ENCODE assay signal across 11 mouse cellular contexts in genomic region chr17:66512202-66512956, GRCm38 (mm10). TPM values are rescaled to one million over a fixed set of nuclear protein-coding genes. Genes with fewer than 3 reads are reported as not detected.
DNase-seq lines count a peak whose midpoint lies in the region; ATAC-seq and TF ChIP-seq lines count a peak whose summit lies in the region.
"Had no signal": no experiment of that assay in that cellular context is flagged by ENCODE, and none has a peak within 500 bp of the region (broad histone marks: within the 10 kb centered on the region; RNA-seq: fewer than 3 reads in every experiment).

No protein-coding gene starts in this region.

- peaks cover 11% of the 10 kb centered on the region; the same call in 1 of the 2 replicates for H3K4me1 ChIP-seq in lung, embryonic 14.5 days (ENCODE audit: insufficient read depth)
- H3K4me1 ChIP-seq in lung, adult 2 months (ENCODE audit: control insufficient read depth, insufficient read depth, low read length): peaks cover 25% of the 10 kb centered on the region
- peaks cover 0 to under 1% of the 10 kb centered on the region in 2 experiments; a peak in 1 of 4 replicates for H3K4me1 ChIP-seq in MEL (ENCODE audit: control insufficient read depth in 1 of 2, insufficient read depth in 2 of 2, low read length in 2 of 2)
- H3K4me1 ChIP-seq in liver, postnatal 0 days (ENCODE audit: insufficient read depth): no peaks in the 10 kb centered on the region; the same call in 1 of the 2 replicates

- H3K4me2 ChIP-seq in lung, embryonic 14.5 days: no peak overlapping the region
- peak overlapping the region; percentile 34; the same call in 1 of the 2 replicates for H3K4me2 ChIP-seq in liver, postnatal 0 days (ENCODE audit: low read depth, low read length)

- no peak for TF ChIP-seq EP300 in MEL (IDR thresholded peaks at IDR 0.05; ENCODE audit: low read depth in 1 of 2, low read length in 2 of 2)
- no peak for TF ChIP-seq EP300 in liver, postnatal 0 days (IDR thresholded peaks at IDR 0.05; ENCODE audit: low read depth)

- ATAC-seq in cerebellum, adult (ENCODE audit: insufficient number of reproducible peaks, low FRiP score, low TSS enrichment): no peak
- peak; percentile 14; the same call in 1 of the 2 replicates for ATAC-seq in lung, embryonic 14.5 days (ENCODE audit: insufficient read depth)
- no peak for ATAC-seq in liver, postnatal 0 days
- ATAC-seq: forebrain, embryonic 16.5 days had no signal

- H3K36me3 ChIP-seq in lung, embryonic 14.5 days (ENCODE audit: insufficient read depth): no peaks in the 10 kb centered on the region; the same call in none of the 2 replicates
- peaks cover 2% of the 10 kb centered on the region in 2 experiments; a peak in 2 of 4 replicates for H3K36me3 ChIP-seq in MEL (ENCODE audit: control insufficient read depth in 1 of 2, insufficient read depth in 2 of 2, low read length in 2 of 2)
- H3K36me3 ChIP-seq in liver, postnatal 0 days (replicated peaks; ENCODE audit: insufficient read depth, low read length): 0 out of 2 replicates have a peak, but pooled peaks cover 2% of the 10 kb centered on the region

- H3K27me3 ChIP-seq in lung, embryonic 14.5 days (ENCODE audit: insufficient read depth, low read length): no peaks in the 10 kb centered on the region
- H3K27me3 ChIP-seq in MEL (ENCODE audit: control insufficient read depth in 1 of 2, insufficient read depth in 2 of 2, low read length in 2 of 2): no peaks in the 10 kb centered on the region
- no peaks in the 10 kb centered on the region for H3K27me3 ChIP-seq in liver, postnatal 0 days (ENCODE audit: insufficient read depth, low read length)

- H3K9me3 ChIP-seq in lung, embryonic 14.5 days (ENCODE audit: low read depth, low read length): no peaks in the 10 kb centered on the region
- no peaks in the 10 kb centered on the region for H3K9me3 ChIP-seq in MEL (replicated peaks; ENCODE audit: insufficient read depth, low read length)
- H3K9me3 ChIP-seq in liver, postnatal 0 days (ENCODE audit: low read length): no peaks in the 10 kb centered on the region

- TF ChIP-seq RAD21 in MEL (IDR thresholded peaks at IDR 0.05; ENCODE audit: low read depth, low read length): no peak

- peaks cover 9% of the 10 kb centered on the region; the same call in 1 of the 2 replicates for H3K79me2 ChIP-seq in MEL (ENCODE audit: control insufficient read depth, insufficient read depth, low read length, poor library complexity)

- DNase-seq in cerebellum, adult 9-10 months: peak; percentile 12
- DNase-seq in lung, embryonic 14.5 days: peak; percentile 15
- DNase-seq in lung, adult 2 months: no peak
- no peak for DNase-seq in MEL (ENCODE audit: low read depth, low spot score)
- no peak for DNase-seq in liver, postnatal 0 days
- DNase-seq in yolk sac, embryonic 10.5 days (ENCODE audit: low spot score): no peak
- no peak for DNase-seq in lung, postnatal 36 days
- DNase-seq: kidney, adult 9 months; lung, postnatal 14 days had no signal

- no peak for TF ChIP-seq CTCF in lung, embryonic 14.5 days (IDR thresholded peaks at IDR 0.05; ENCODE audit: low read depth)
- TF ChIP-seq CTCF in lung, adult 2 months (IDR thresholded peaks at IDR 0.05; ENCODE audit: insufficient read depth, low read length): no peak
- no peak for TF ChIP-seq CTCF in MEL (IDR thresholded peaks at IDR 0.05 in 2 of 3, conservative IDR thresholded peaks at IDR 0.05 in 1 of 3; ENCODE audit: control insufficient read depth in 1 of 3, insufficient read depth in 1 of 3, low read depth in 2 of 3, low read length in 3 of 3, poor library complexity in 1 of 3, severe bottlenecking in 1 of 3)
- TF ChIP-seq CTCF in liver, postnatal 0 days (IDR thresholded peaks at IDR 0.05; ENCODE audit: low read depth): no peak

- WGBS in lung, embryonic 14.5 days: 64% methylated on average over 15 of the region's 15 CpGs
- 51% methylated on average over 15 of the region's 15 CpGs for WGBS in lung, adult 2 months
- WGBS in liver, postnatal 0 days (ENCODE audit: insufficient replicate concordance): 61% methylated on average over 15 of the region's 15 CpGs

- no peak overlapping the region for H3K9ac ChIP-seq in lung, embryonic 14.5 days
- no peak overlapping the region for H3K9ac ChIP-seq in MEL (ENCODE audit: control insufficient read depth, low read depth, low read length, poor library complexity, severe bottlenecking)
- no peak overlapping the region for H3K9ac ChIP-seq in liver, postnatal 0 days (replicated peaks)

- TF ChIP-seq POLR2A in lung, adult 2 months (IDR thresholded peaks at IDR 0.05; ENCODE audit: borderline replicate concordance, extremely low read depth, low read depth, low read length): no peak
- TF ChIP-seq POLR2A in MEL (IDR thresholded peaks at IDR 0.05; ENCODE audit: control insufficient read depth in 1 of 2, insufficient read depth in 1 of 2, low read depth in 1 of 2, low read length in 2 of 2, poor library complexity in 1 of 2): no peak

- no peak overlapping the region; the same call in 1 of the 2 replicates for H3K27ac ChIP-seq in lung, embryonic 14.5 days (ENCODE audit: low read depth)
- no peak overlapping the region for H3K27ac ChIP-seq in MEL (ENCODE audit: control insufficient read depth, low read depth, low read length)
- no peak overlapping the region for H3K27ac ChIP-seq in liver, postnatal 0 days (ENCODE audit: low read depth)

- no peak overlapping the region for H3K4me3 ChIP-seq in lung, embryonic 14.5 days (ENCODE audit: low read depth, low read length)
- no peak overlapping the region for H3K4me3 ChIP-seq in lung, adult 2 months (replicated peaks; ENCODE audit: extremely low read depth, low read depth, low read length)
- H3K4me3 ChIP-seq in MEL (ENCODE audit: control insufficient read depth in 1 of 2, insufficient read depth in 1 of 2, low read depth in 2 of 2, low read length in 2 of 2): no peak overlapping the region
- H3K4me3 ChIP-seq in liver, postnatal 0 days (ENCODE audit: low read depth, low read length): no peak overlapping the region

TF ChIP-seq in MEL, 35 proteins besides CTCF, POLR2A, EP300 and RAD21:
- no peak for TF ChIP-seq ELF1 (IDR thresholded peaks at IDR 0.05; ENCODE audit: low read depth, low read length)
- peak; percentile 49; the same call in 1 of the 2 replicates for TF ChIP-seq NRF1 (IDR thresholded peaks at IDR 0.05; ENCODE audit: insufficient read depth, low read depth, low read length, poor library complexity, severe bottlenecking)
- no peak for TF ChIP-seq TBP (IDR thresholded peaks at IDR 0.05; ENCODE audit: low read depth, low read length)
TF ChIP-seq in MEL: peak in this region for 1.

RNA-seq across cellular contexts. Expression of gene Rab12, which starts 7.2 kb away (rescaled TPM):
- polyA plus RNA-seq in lung, embryonic 14.5 days (2014; fragmentation: Nextera tagmentation; extraction: Ambion mirVana): 67.4 and 71.5 TPM in 2 replicates
- polyA plus RNA-seq in lung, adult 2 months (2012; rRNA removed): 45.4 and 53.0 TPM in 2 replicates
- 9.7 and 10.7 TPM in 2 replicates for total RNA-seq in MEL (2012; rRNA removed)
- polyA plus RNA-seq in MEL (2012; ENCODE audit: insufficient read depth in 1 of 2, insufficient read length in 2 of 2, low read depth in 1 of 2, low replicate concordance in 2 of 2, missing spikeins in 1 of 2): 10 to 100 TPM in 1 of 2 experiments, not detected in 1; 19.0 TPM
- polyA plus RNA-seq in liver, postnatal 0 days (2015; fragmentation: Nextera tagmentation; extraction: Ambion mirVana): 8.2 and 10.7 TPM in 2 replicates

Comparison
In these comparisons a context has a peak if more than half of its experiments do, and no peak if none do; other contexts are left out.
1. DNase-seq: peak in cerebellum, adult 9-10 months (single experiment) and lung, embryonic 14.5 days (single experiment); none in lung, adult 2 months (single experiment), MEL (single experiment), liver, postnatal 0 days (single experiment), yolk sac, embryonic 10.5 days (single experiment) and lung, postnatal 36 days (single experiment).